Mouse (Mus musculus) thymus, postnatal 36 days (tissue): ENCODE measurements around the gene Ikzf1.
A peak's percentile ranks its signal among the peaks of the same experiment; 100 is the strongest.

ENCODE experiments used
- DNase-seq, 2 experiments: peaks; one replicate each; pipeline ENCODE4 v3.0.0; 2022; ENCODE audit warnings: mixed read lengths in 2 of 2

Gene Ikzf1

GRCm38 (mm10) chr11:11725252-11725875, 40.6 kb downstream of the Ikzf1 start:
- peak; percentile 61 to 72 for DNase-seq

- peak; percentile 65 to 75 for DNase-seq
These were observed 41.2 kb downstream of the Ikzf1 start for GRCm38 (mm10) chr11:11725876-11726525.

GRCm38 (mm10) chr11:11726807-11727276, 42.0 kb downstream of the Ikzf1 start:
- DNase-seq, result no peak

- no peak for DNase-seq
These were observed 43.2 kb downstream of the Ikzf1 start for GRCm38 (mm10) chr11:11727936-11728556.

GRCm38 (mm10) chr11:11729216-11729615, 44.4 kb downstream of the Ikzf1 start:
- DNase-seq, result no peak

GRCm38 (mm10) chr11:11730062-11730461, 45.3 kb downstream of the Ikzf1 start:
- no peak for DNase-seq

GRCm38 (mm10) chr11:11731727-11732126, 46.9 kb downstream of the Ikzf1 start:
- no peak for DNase-seq

GRCm38 (mm10) chr11:11732972-11733770, 48.4 kb downstream of the Ikzf1 start:
- no peak for DNase-seq

- DNase-seq, result no peak
These were observed 50.4 kb downstream of the Ikzf1 start for GRCm38 (mm10) chr11:11735155-11735554.

- no peak for DNase-seq
These were observed 52.1 kb downstream of the Ikzf1 start for GRCm38 (mm10) chr11:11736948-11737347.

- DNase-seq, result no peak
These were observed 52.8 kb downstream of the Ikzf1 start for GRCm38 (mm10) chr11:11737562-11737961.

GRCm38 (mm10) chr11:11739054-11739453, 54.3 kb downstream of the Ikzf1 start:
- peak in 1 of 2 experiments; percentile 53 for DNase-seq

GRCm38 (mm10) chr11:11740603-11741002, 55.8 kb downstream of the Ikzf1 start:
- no peak for DNase-seq

GRCm38 (mm10) chr11:11741574-11741973, 56.8 kb downstream of the Ikzf1 start:
- DNase-seq, result peak; percentile 35 to 58

GRCm38 (mm10) chr11:11742626-11743025, 57.8 kb downstream of the Ikzf1 start:
- DNase-seq, result peak; percentile 76

- no peak for DNase-seq
These were observed 59.4 kb downstream of the Ikzf1 start for GRCm38 (mm10) chr11:11744222-11744621.

- DNase-seq, result no peak
These were observed 66.3 kb downstream of the Ikzf1 start for GRCm38 (mm10) chr11:11751091-11751490.

- no peak for DNase-seq
These were observed 68.1 kb downstream of the Ikzf1 start for GRCm38 (mm10) chr11:11752859-11753258.

- no peak for DNase-seq
These were observed 73.3 kb downstream of the Ikzf1 start for GRCm38 (mm10) chr11:11758121-11758520.

- no peak for DNase-seq
These were observed 74.1 kb downstream of the Ikzf1 start for GRCm38 (mm10) chr11:11758883-11759282.

- DNase-seq, result no peak
These were observed 78.4 kb downstream of the Ikzf1 start for GRCm38 (mm10) chr11:11763211-11763666.

- DNase-seq, result no peak
These were observed 80.6 kb downstream of the Ikzf1 start for GRCm38 (mm10) chr11:11765414-11765813.

- DNase-seq, result peak; percentile 36 to 47
These were observed 81.3 kb downstream of the Ikzf1 start for GRCm38 (mm10) chr11:11766105-11766504.
